Mouse (Mus musculus): ENCODE measurements around the gene Dtd1. TPM values are rescaled to one million over a fixed set of nuclear protein-coding genes. Genes with fewer than 3 reads are reported as not detected.

Dtd1 gene
- polyA plus RNA-seq, 1 experiment from 2014 or later, result 42.8 TPM

- Histone ChIP-seq H3K9ac (replicated peaks; ENCODE audit: low read length) (peak within 1 kb of the TSS; percentile 75), H3K27me3 (ENCODE audit: control insufficient read depth, insufficient read depth, low read length) (no peaks in the 10 kb centered on the region), H3K9me3 (replicated peaks; ENCODE audit: control insufficient read depth, low read length) (no peaks in the 10 kb centered on the region), H3K4me1 (ENCODE audit: control insufficient read depth, insufficient read depth, low read length) (no peaks in the 10 kb centered on the region), H3K4me3 (ENCODE audit: low read depth, low read length) (peak within 1 kb of the TSS; percentile 58), H3K4me2 (ENCODE audit: low read depth, low read length) (peak within 1 kb of the TSS; percentile 46), H3K36me3 (replicated peaks; ENCODE audit: control insufficient read depth, insufficient read depth, low read depth, low read length) (no peaks in the 10 kb centered on the region), H3K27ac (replicated peaks; ENCODE audit: low read depth, low read length) (no peak within 1 kb of the TSS)
- ATAC-seq (replicated peaks; ENCODE audit: insufficient number of reproducible peaks, low FRiP score, low TSS enrichment, low read depth) (peak; percentile 95), DNase-seq (ENCODE audit: low spot score) (peak; percentile 92)
- 2% methylated on average over 31 of the region's 31 CpGs for WGBS
Measured at GRCm38 (mm10) chr2:144593951-144594651, 5.6 kb upstream of the Dtd1 start, which contains the start of gene Smim26. Gene Smim26, plus strand, starts transcription at chr2:144594054.

DNA sequence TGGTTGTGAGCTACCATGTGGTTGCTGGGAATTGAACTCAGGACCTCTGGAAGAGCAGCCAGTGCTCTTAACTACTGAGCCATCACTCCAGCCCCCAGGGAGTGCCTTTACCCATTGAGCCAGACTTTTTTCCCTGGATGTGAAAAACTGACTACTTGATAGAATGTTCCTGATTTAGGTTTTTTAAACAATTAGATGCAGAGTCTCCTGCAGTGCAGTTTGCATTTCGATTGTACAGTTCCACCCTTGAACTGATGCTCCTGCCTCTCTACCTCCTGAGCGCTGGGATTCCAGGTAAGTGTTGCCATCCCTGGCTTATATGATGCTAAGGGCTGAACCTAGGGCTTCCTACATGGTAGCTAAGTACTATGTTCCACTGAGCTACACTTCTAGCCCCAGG lies 1.7 kb upstream of the Dtd1 start:
- Histone ChIP-seq H3K4me3 (ENCODE audit: low read depth, low read length) (no peak overlapping the region), H3K27me3 (ENCODE audit: control insufficient read depth, insufficient read depth, low read length) (no peaks in the 10 kb centered on the region), H3K9me3 (replicated peaks; ENCODE audit: control insufficient read depth, low read length) (no peaks in the 10 kb centered on the region), H3K4me1 (ENCODE audit: control insufficient read depth, insufficient read depth, low read length) (no peaks in the 10 kb centered on the region), H3K4me2 (ENCODE audit: low read depth, low read length) (no peak overlapping the region), H3K9ac (replicated peaks; ENCODE audit: low read length) (no peak overlapping the region), H3K27ac (replicated peaks; ENCODE audit: low read depth, low read length) (no peak overlapping the region), H3K36me3 (replicated peaks; ENCODE audit: control insufficient read depth, insufficient read depth, low read depth, low read length) (no peaks in the 10 kb centered on the region)
- DNase-seq (ENCODE audit: low spot score) (no peak), ATAC-seq (replicated peaks; ENCODE audit: insufficient number of reproducible peaks, low FRiP score, low TSS enrichment, low read depth) (no peak)
- 78% methylated on average over 2 of the region's 2 CpGs for WGBS

GRCm38 (mm10) chr2:144601576-144601975 lies 1.9 kb downstream of the Dtd1 start:
- Histone ChIP-seq H3K27ac (replicated peaks; ENCODE audit: low read depth, low read length) (no peak overlapping the region), H3K4me1 (ENCODE audit: control insufficient read depth, insufficient read depth, low read length) (no peaks in the 10 kb centered on the region), H3K27me3 (ENCODE audit: control insufficient read depth, insufficient read depth, low read length) (no peaks in the 10 kb centered on the region), H3K9ac (replicated peaks; ENCODE audit: low read length) (no peak overlapping the region), H3K9me3 (replicated peaks; ENCODE audit: control insufficient read depth, low read length) (no peaks in the 10 kb centered on the region), H3K4me3 (ENCODE audit: low read depth, low read length) (no peak overlapping the region), H3K36me3 (replicated peaks; ENCODE audit: control insufficient read depth, insufficient read depth, low read depth, low read length) (no peaks in the 10 kb centered on the region), H3K4me2 (ENCODE audit: low read depth, low read length) (no peak overlapping the region)
- whole genome bisulfite sequencing, result 96% methylated on average over 1 of the region's 1 CpGs
- ATAC-seq (replicated peaks; ENCODE audit: insufficient number of reproducible peaks, low FRiP score, low TSS enrichment, low read depth) (no peak), DNase-seq (ENCODE audit: low spot score) (no peak)

DNA sequence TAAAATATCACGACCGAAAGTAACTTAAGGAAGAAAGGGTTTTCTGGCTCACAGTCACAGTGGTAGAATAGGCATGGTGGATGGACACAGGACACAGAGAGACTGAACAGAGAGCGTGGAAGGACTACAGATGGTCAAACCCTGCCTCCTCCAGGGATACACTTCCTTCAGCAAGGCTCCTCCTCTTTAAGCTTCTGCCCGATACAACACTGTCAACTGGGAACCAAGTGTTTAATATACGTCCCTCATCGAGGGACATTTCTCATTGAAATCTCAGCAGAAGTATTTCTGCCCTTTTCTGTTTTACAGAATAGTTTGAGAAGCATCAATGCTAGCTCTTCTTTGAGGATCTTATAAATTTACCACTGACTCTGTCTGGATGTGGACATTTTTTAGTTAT lies 14.3 kb downstream of the Dtd1 start:
- H3K27me3 ChIP-seq (ENCODE audit: control insufficient read depth, insufficient read depth, low read length), result no peaks in the 10 kb centered on the region
- H3K27ac ChIP-seq (replicated peaks; ENCODE audit: low read depth, low read length), result no peak overlapping the region
- ATAC-seq (replicated peaks; ENCODE audit: insufficient number of reproducible peaks, low FRiP score, low TSS enrichment, low read depth) (no peak), DNase-seq (ENCODE audit: low spot score) (no peak)
- WGBS, result 94% methylated on average over 6 of the region's 6 CpGs
- H3K4me3 ChIP-seq (ENCODE audit: low read depth, low read length), result no peak overlapping the region
- H3K36me3 ChIP-seq (replicated peaks; ENCODE audit: control insufficient read depth, insufficient read depth, low read depth, low read length), result no peaks in the 10 kb centered on the region
- no peaks in the 10 kb centered on the region for H3K4me1 ChIP-seq (ENCODE audit: control insufficient read depth, insufficient read depth, low read length)
- no peak overlapping the region for H3K9ac ChIP-seq (replicated peaks; ENCODE audit: low read length)
- H3K4me2 ChIP-seq (ENCODE audit: low read depth, low read length), result no peak overlapping the region
- no peaks in the 10 kb centered on the region for H3K9me3 ChIP-seq (replicated peaks; ENCODE audit: control insufficient read depth, low read length)

DNA sequence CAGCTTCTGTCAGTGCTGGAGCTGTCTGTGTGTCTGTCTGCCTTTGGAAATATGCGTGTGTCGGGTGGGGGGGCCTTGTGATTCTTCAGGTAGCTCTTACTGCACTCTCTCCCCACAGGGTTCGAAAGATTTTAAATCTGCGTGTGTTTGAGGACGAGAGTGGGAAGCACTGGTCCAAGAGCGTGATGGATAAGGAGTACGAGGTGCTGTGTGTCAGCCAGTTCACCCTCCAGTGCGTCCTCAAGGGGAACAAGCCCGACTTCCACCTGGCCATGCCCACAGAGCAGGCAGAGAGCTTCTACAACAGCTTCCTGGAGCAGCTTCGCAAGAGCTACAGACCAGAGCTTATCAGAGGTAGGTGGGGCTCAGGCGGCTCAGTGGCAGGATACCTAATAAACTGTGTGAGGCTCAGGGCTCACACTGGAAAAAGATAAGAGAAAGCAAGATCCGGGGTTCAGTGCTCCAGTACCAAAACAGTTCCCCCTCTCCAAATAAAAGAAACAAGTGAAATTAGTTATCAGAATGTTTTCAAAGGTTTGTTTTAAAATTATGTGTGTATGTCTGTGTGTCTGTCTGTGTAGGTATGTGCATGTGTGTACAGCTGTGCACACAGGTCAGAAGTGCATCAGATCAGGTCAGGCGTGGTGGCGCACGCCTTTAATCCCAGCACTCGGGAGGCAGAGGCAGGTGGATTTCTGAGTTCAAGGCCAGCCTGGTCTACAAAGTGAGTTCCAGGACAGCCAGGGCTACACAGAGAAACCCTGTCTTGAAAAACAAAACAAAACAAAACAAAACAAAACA lies 17.6 kb downstream of the Dtd1 start:
- DNase-seq (ENCODE audit: low spot score) (no peak), ATAC-seq (replicated peaks; ENCODE audit: insufficient number of reproducible peaks, low FRiP score, low TSS enrichment, low read depth) (no peak)
- H3K9ac ChIP-seq (replicated peaks; ENCODE audit: low read length), result no peak overlapping the region
- 89% methylated on average over 16 of the region's 16 CpGs for WGBS
- no peaks in the 10 kb centered on the region for H3K27me3 ChIP-seq (ENCODE audit: control insufficient read depth, insufficient read depth, low read length)
- no peaks in the 10 kb centered on the region for H3K4me1 ChIP-seq (ENCODE audit: control insufficient read depth, insufficient read depth, low read length)
- H3K27ac ChIP-seq (replicated peaks; ENCODE audit: low read depth, low read length), result no peak overlapping the region
- no peaks in the 10 kb centered on the region for H3K9me3 ChIP-seq (replicated peaks; ENCODE audit: control insufficient read depth, low read length)
- no peaks in the 10 kb centered on the region for H3K36me3 ChIP-seq (replicated peaks; ENCODE audit: control insufficient read depth, insufficient read depth, low read depth, low read length)
- H3K4me2 ChIP-seq (ENCODE audit: low read depth, low read length), result no peak overlapping the region
- H3K4me3 ChIP-seq (ENCODE audit: low read depth, low read length), result no peak overlapping the region

DNA sequence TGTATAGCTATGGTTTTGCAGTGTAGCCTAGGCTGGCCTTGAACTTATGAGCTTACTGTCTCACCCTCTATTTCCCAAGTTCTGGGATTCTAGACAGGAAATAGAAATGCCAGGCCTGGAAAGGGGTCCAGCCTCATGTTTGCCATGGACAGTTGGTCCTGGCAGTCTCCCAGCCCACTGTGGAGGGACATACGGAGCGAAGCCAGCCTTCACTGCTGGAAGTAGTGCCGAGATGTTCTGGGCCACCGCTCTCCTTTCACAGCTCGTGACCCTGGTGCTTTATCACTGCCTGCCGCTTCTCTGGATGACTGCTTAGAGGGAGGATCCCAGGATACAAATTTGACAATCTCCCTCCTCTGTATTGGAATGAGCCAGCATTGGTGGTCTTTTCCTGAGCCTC lies 21.8 kb downstream of the Dtd1 start:
- no peak for ATAC-seq (replicated peaks; ENCODE audit: insufficient number of reproducible peaks, low FRiP score, low TSS enrichment, low read depth)
- H3K27me3 ChIP-seq (ENCODE audit: control insufficient read depth, insufficient read depth, low read length), result no peaks in the 10 kb centered on the region
- H3K4me2 ChIP-seq (ENCODE audit: low read depth, low read length), result no peak overlapping the region
- no peak for DNase-seq (ENCODE audit: low spot score)
- no peak overlapping the region for H3K4me3 ChIP-seq (ENCODE audit: low read depth, low read length)
- WGBS, result 81% methylated on average over 6 of the region's 6 CpGs
- H3K27ac ChIP-seq (replicated peaks; ENCODE audit: low read depth, low read length), result no peak overlapping the region
- no peaks in the 10 kb centered on the region for H3K4me1 ChIP-seq (ENCODE audit: control insufficient read depth, insufficient read depth, low read length)
- no peak overlapping the region for H3K9ac ChIP-seq (replicated peaks; ENCODE audit: low read length)
- H3K36me3 ChIP-seq (replicated peaks; ENCODE audit: control insufficient read depth, insufficient read depth, low read depth, low read length), result no peaks in the 10 kb centered on the region
- no peaks in the 10 kb centered on the region for H3K9me3 ChIP-seq (replicated peaks; ENCODE audit: control insufficient read depth, low read length)

GRCm38 (mm10) chr2:144633551-144633950 lies 33.9 kb downstream of the Dtd1 start:
- Histone ChIP-seq H3K9me3 (replicated peaks; ENCODE audit: control insufficient read depth, low read length) (no peaks in the 10 kb centered on the region), H3K4me3 (ENCODE audit: low read depth, low read length) (no peak overlapping the region), H3K36me3 (replicated peaks; ENCODE audit: control insufficient read depth, insufficient read depth, low read depth, low read length) (no peaks in the 10 kb centered on the region), H3K4me1 (ENCODE audit: control insufficient read depth, insufficient read depth, low read length) (no peaks in the 10 kb centered on the region), H3K9ac (replicated peaks; ENCODE audit: low read length) (no peak overlapping the region), H3K27ac (replicated peaks; ENCODE audit: low read depth, low read length) (no peak overlapping the region), H3K4me2 (ENCODE audit: low read depth, low read length) (no peak overlapping the region), H3K27me3 (ENCODE audit: control insufficient read depth, insufficient read depth, low read length) (no peaks in the 10 kb centered on the region)
- 88% methylated on average over 2 of the region's 2 CpGs for WGBS
- no peak for DNase-seq (ENCODE audit: low spot score)
- 0 out of 2 replicates have a peak, but pooled peaks have one; percentile 39 for ATAC-seq (replicated peaks; ENCODE audit: insufficient number of reproducible peaks, low FRiP score, low TSS enrichment, low read depth)

GRCm38 (mm10) chr2:144634231-144634630 lies 34.5 kb downstream of the Dtd1 start:
- H3K27me3 ChIP-seq (ENCODE audit: control insufficient read depth, insufficient read depth, low read length), result no peaks in the 10 kb centered on the region
- H3K4me3 ChIP-seq (ENCODE audit: low read depth, low read length), result no peak overlapping the region
- no peak overlapping the region for H3K9ac ChIP-seq (replicated peaks; ENCODE audit: low read length)
- no peaks in the 10 kb centered on the region for H3K4me1 ChIP-seq (ENCODE audit: control insufficient read depth, insufficient read depth, low read length)
- no peak for DNase-seq (ENCODE audit: low spot score)
- H3K9me3 ChIP-seq (replicated peaks; ENCODE audit: control insufficient read depth, low read length), result no peaks in the 10 kb centered on the region
- ATAC-seq (replicated peaks; ENCODE audit: insufficient number of reproducible peaks, low FRiP score, low TSS enrichment, low read depth), result no peak
- WGBS, result 64% methylated on average over 5 of the region's 5 CpGs
- H3K4me2 ChIP-seq (ENCODE audit: low read depth, low read length), result no peak overlapping the region
- H3K27ac ChIP-seq (replicated peaks; ENCODE audit: low read depth, low read length), result no peak overlapping the region
- no peaks in the 10 kb centered on the region for H3K36me3 ChIP-seq (replicated peaks; ENCODE audit: control insufficient read depth, insufficient read depth, low read depth, low read length)
